Comparison of ENCODE assay signal across 30 mouse cellular contexts in the genomic region with DNA sequence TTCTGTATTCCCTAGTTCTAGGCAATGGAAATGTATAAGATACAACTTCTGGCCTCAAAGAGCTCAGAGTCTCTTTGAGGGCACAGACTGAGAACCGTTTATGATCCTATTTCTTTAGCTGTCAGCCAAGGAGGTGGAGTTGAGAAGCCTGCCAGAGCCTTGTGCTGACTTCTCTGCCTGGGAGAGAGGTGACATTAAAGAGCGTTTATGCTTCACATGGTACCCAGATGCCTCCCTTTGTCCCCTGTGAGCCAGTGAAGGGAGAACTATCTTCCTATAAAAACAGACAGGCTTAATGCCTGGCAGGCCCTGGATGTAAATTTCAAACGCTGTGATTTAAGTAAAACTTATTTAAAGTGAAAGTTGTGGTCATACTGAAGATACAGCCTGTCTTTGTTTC.
DNase-seq lines count a peak whose midpoint lies in the region; ATAC-seq and TF ChIP-seq lines count a peak whose summit lies in the region.
"Had no signal": no experiment of that assay in that cellular context is flagged by ENCODE, and none has a peak within 500 bp of the region (broad histone marks: within the 10 kb centered on the region; RNA-seq: fewer than 3 reads in every experiment).

No protein-coding gene starts in this region.

- H3K4me2 ChIP-seq in kidney, postnatal 0 days (ENCODE audit: low read length): no peak overlapping the region
- no peak overlapping the region for H3K4me2 ChIP-seq in embryonic facial prominence, embryonic 14.5 days (ENCODE audit: low read depth, low read length)
- H3K4me2 ChIP-seq in limb, embryonic 14.5 days (replicated peaks; ENCODE audit: low read depth, low read length, severe bottlenecking): no peak overlapping the region
- H3K4me2 ChIP-seq: forebrain, embryonic 12.5 days; heart, embryonic 13.5 days; hindbrain, embryonic 15.5 days; liver, embryonic 15.5 days; lung, embryonic 14.5 days; midbrain, embryonic 15.5 days; neural tube, embryonic 15.5 days had no signal

- no peaks in the 10 kb centered on the region for H3K27me3 ChIP-seq in kidney, postnatal 0 days (ENCODE audit: insufficient read depth, low read length)
- H3K27me3 ChIP-seq in embryonic facial prominence, embryonic 14.5 days (replicated peaks; ENCODE audit: control insufficient read depth, insufficient read depth, low read length): no peaks in the 10 kb centered on the region
- H3K27me3 ChIP-seq in limb, embryonic 14.5 days (ENCODE audit: control insufficient read depth, insufficient read depth, low read length): no peaks in the 10 kb centered on the region
- H3K27me3 ChIP-seq: forebrain, embryonic 12.5 days; heart, embryonic 13.5 days; hindbrain, embryonic 15.5 days; liver, embryonic 15.5 days; midbrain, embryonic 15.5 days; neural tube, embryonic 15.5 days had no signal

- no peaks in the 10 kb centered on the region for H3K4me1 ChIP-seq in kidney, postnatal 0 days (replicated peaks; ENCODE audit: insufficient read depth, low read length)
- peaks cover 15% of the 10 kb centered on the region; the same call in 1 of the 2 replicates for H3K4me1 ChIP-seq in embryonic facial prominence, embryonic 14.5 days (ENCODE audit: control insufficient read depth, insufficient read depth, low read length)
- peaks cover 8% of the 10 kb centered on the region; the same call in 1 of the 2 replicates for H3K4me1 ChIP-seq in limb, embryonic 14.5 days (ENCODE audit: control insufficient read depth, insufficient read depth, low read length)
- H3K4me1 ChIP-seq: forebrain, embryonic 12.5 days; heart, embryonic 13.5 days; hindbrain, embryonic 15.5 days; liver, embryonic 15.5 days; midbrain, embryonic 10.5 days; midbrain, embryonic 15.5 days; neural tube, embryonic 15.5 days had no signal

- H3K36me3 ChIP-seq in kidney, postnatal 0 days (ENCODE audit: insufficient read depth, low read length): no peaks in the 10 kb centered on the region
- no peaks in the 10 kb centered on the region for H3K36me3 ChIP-seq in embryonic facial prominence, embryonic 14.5 days (ENCODE audit: control insufficient read depth, insufficient read depth, low read length)
- H3K36me3 ChIP-seq in limb, embryonic 14.5 days (ENCODE audit: control insufficient read depth, insufficient read depth, low read length): no peaks in the 10 kb centered on the region
- H3K36me3 ChIP-seq: forebrain, embryonic 12.5 days; heart, embryonic 13.5 days; hindbrain, embryonic 15.5 days; liver, embryonic 15.5 days; midbrain, embryonic 10.5 days; midbrain, embryonic 15.5 days; neural tube, embryonic 15.5 days had no signal

- peak; percentile 49 for DNase-seq in kidney, postnatal 0 days (ENCODE audit: low spot score)
- DNase-seq in kidney, postnatal 36 days: no peak
- DNase-seq in embryonic facial prominence, embryonic 14.5 days (ENCODE audit: low spot score): peak; percentile 58
- peak; percentile 27 for DNase-seq in limb, embryonic 14.5 days (ENCODE audit: low spot score)
- no peak for DNase-seq in layer of hippocampus, adult 11-12 months (ENCODE audit: low spot score)
- no peak for DNase-seq in urinary bladder, postnatal 10 days (ENCODE audit: low spot score)
- DNase-seq: adrenal gland, adult 8-10 months; cerebellum, adult 2 months; cerebellum, postnatal 14 days; forebrain, postnatal 0 days; heart, adult 2 months; heart, postnatal 10 days; kidney, adult 18-20 months; kidney, postnatal 14 days; lung, embryonic 14.5 days; lung, postnatal 14 days; retina, postnatal 1 day; right cerebral cortex, postnatal 14 days; thymus, postnatal 4 days had no signal

- WGBS in kidney, postnatal 0 days: 9% methylated on average over 3 of the region's 3 CpGs
- 19% methylated on average over 3 of the region's 3 CpGs for WGBS in embryonic facial prominence, embryonic 14.5 days
- WGBS in limb, embryonic 14.5 days: 11% methylated on average over 3 of the region's 3 CpGs

- no peak overlapping the region for H3K4me3 ChIP-seq in kidney, postnatal 0 days (replicated peaks; ENCODE audit: low read depth, low read length)
- H3K4me3 ChIP-seq in embryonic facial prominence, embryonic 14.5 days (ENCODE audit: low read depth, low read length): no peak overlapping the region
- no peak overlapping the region for H3K4me3 ChIP-seq in limb, embryonic 14.5 days (replicated peaks; ENCODE audit: low read length)
- H3K4me3 ChIP-seq: erythroblast, embryonic 14.5 days; forebrain, embryonic 12.5 days; heart, adult 2 months; heart, embryonic 13.5 days; hindbrain, embryonic 15.5 days; layer of hippocampus, adult 2 months; left cerebral cortex, adult 2 months; liver, embryonic 15.5 days; midbrain, embryonic 10.5 days; midbrain, embryonic 15.5 days; neural tube, embryonic 15.5 days had no signal

- no peak for TF ChIP-seq POLR2A in limb, embryonic 14.5 days (IDR thresholded peaks at IDR 0.05; ENCODE audit: borderline replicate concordance, extremely low read depth, insufficient read depth, insufficient read length)

- TF ChIP-seq CTCF in kidney, postnatal 0 days (IDR thresholded peaks at IDR 0.05; ENCODE audit: low read depth): no peak

- no peak overlapping the region for H3K27ac ChIP-seq in kidney, postnatal 0 days
- H3K27ac ChIP-seq in embryonic facial prominence, embryonic 14.5 days (replicated peaks; ENCODE audit: low read depth, low read length): no peak overlapping the region; the same call in 1 of the 2 replicates
- no peak overlapping the region; the same call in 1 of the 2 replicates for H3K27ac ChIP-seq in limb, embryonic 14.5 days (replicated peaks; ENCODE audit: low read depth, low read length)
- H3K27ac ChIP-seq: forebrain, embryonic 12.5 days; heart, adult 2 months; heart, embryonic 13.5 days; hindbrain, embryonic 15.5 days; layer of hippocampus, adult 2 months; left cerebral cortex, adult 2 months; liver, embryonic 15.5 days; midbrain, embryonic 10.5 days; midbrain, embryonic 15.5 days; neural tube, embryonic 15.5 days had no signal

- no peaks in the 10 kb centered on the region for H3K9me3 ChIP-seq in kidney, postnatal 0 days (replicated peaks; ENCODE audit: low read length)
- no peaks in the 10 kb centered on the region for H3K9me3 ChIP-seq in embryonic facial prominence, embryonic 14.5 days (ENCODE audit: control insufficient read depth, low read length)
- no peaks in the 10 kb centered on the region for H3K9me3 ChIP-seq in limb, embryonic 14.5 days (ENCODE audit: control insufficient read depth, low read length)
- H3K9me3 ChIP-seq: forebrain, embryonic 12.5 days; heart, embryonic 13.5 days; hindbrain, embryonic 15.5 days; liver, embryonic 15.5 days; midbrain, embryonic 10.5 days; midbrain, embryonic 15.5 days; neural tube, embryonic 15.5 days had no signal

- ATAC-seq in kidney, postnatal 0 days (replicated peaks; ENCODE audit: low FRiP score, low read depth): no peak
- no peak for ATAC-seq in embryonic facial prominence, embryonic 14.5 days (ENCODE audit: low read depth)
- no peak for ATAC-seq in limb, embryonic 14.5 days (ENCODE audit: low FRiP score, low read depth)
- ATAC-seq: forebrain, postnatal 0 days; inflammation-experienced regulatory T-cells, adult 6 months; midbrain, embryonic 15.5 days had no signal

- H3K9ac ChIP-seq in kidney, postnatal 0 days (ENCODE audit: low read depth, low read length): no peak overlapping the region
- H3K9ac ChIP-seq in embryonic facial prominence, embryonic 14.5 days (ENCODE audit: low read depth, low read length): no peak overlapping the region
- H3K9ac ChIP-seq in limb, embryonic 14.5 days (ENCODE audit: low read depth, low read length, severe bottlenecking): no peak overlapping the region
- H3K9ac ChIP-seq: forebrain, embryonic 12.5 days; forebrain, postnatal 0 days; heart, embryonic 13.5 days; hindbrain, embryonic 15.5 days; liver, embryonic 15.5 days; lung, embryonic 14.5 days; midbrain, embryonic 15.5 days; neural tube, embryonic 15.5 days had no signal

Comparison
In these comparisons a context has a peak if more than half of its experiments do, and no peak if none do; other contexts are left out.
1. DNase-seq: peak in kidney, postnatal 0 days (single experiment), embryonic facial prominence, embryonic 14.5 days (single experiment) and limb, embryonic 14.5 days (single experiment); none in kidney, postnatal 36 days (0 of 2), layer of hippocampus, adult 11-12 months (single experiment) and urinary bladder, postnatal 10 days (single experiment).